Mouse (Mus musculus): ENCODE measurements around the gene Fam216a.

GRCm38 (mm10) chr5:122390006-122390405 lies 17.8 kb upstream of the Fam216a start:
- TF ChIP-seq EP300 (IDR thresholded peaks at IDR 0.05; ENCODE audit: low read depth): no peak
- no peak for TF ChIP-seq CTCF (IDR thresholded peaks at IDR 0.05; ENCODE audit: low read depth)
